Mouse (Mus musculus): ENCODE measurements around the gene Myl12a. TPM values are rescaled to one million over a fixed set of nuclear protein-coding genes. Genes with fewer than 3 reads are reported as not detected.
"Not testable (repeated sequence)": the region's sequence is repeated elsewhere in the genome, so short reads cannot be mapped to it uniquely, and the experiment has no call there.

The Myl12a gene
- total RNA-seq, 2 experiments from 2014 or later = 490 to 594 TPM

DNA sequence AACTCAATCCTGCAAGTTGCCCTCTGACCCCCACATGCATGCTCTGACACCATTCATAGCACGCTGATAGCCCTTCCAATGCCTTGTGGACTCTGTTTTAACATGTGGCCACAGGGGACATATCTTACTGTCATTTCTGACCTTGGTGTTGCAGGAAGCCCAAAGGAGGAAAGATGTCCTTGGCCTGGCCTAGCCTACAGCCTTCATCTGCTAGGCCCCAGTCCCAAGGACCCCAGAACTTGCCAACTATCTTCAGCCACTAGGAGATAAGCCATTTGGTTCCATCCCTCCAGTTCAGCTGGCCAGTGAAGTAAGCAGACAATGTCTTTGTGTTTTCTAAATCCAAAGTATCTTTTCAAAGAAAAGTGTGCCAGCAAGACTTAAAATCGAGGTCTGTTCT is 37.4 kb downstream of the Myl12a start:
- intact Hi-C loops (cut with DNase I; ENCODE audit: low total_unique reads) = loop anchor here (5.0 kb wide), 3 partner anchors 118 to 258 kb away; no protein-coding TSS in a partner anchor
- no peak for DNase-seq

DNA sequence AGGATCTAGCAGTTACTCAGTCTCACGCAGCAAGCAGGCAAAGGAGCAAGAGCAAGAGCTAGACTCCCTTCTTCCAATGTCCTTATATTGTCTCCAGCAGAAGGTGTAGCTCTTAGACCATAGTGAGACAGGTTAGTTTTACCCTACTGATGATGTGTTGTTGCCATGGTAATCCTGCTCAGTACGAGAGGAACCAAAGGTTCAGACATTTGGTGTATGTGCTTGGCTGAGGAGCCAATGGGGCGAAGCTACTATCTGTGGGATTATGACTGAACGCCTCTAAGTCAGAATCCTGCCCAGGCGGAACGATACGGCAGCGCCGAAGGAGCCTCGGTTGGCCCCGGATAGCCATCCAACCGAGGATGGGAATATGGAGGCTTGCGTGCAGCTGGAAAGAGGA is 39.1 kb downstream of the Myl12a start:
- intact Hi-C loops (cut with DNase I; ENCODE audit: low total_unique reads) = not testable (repeated sequence)
- peak; percentile 76 for DNase-seq

GRCm38 (mm10) chr17:70951266-70951665 is 51.4 kb downstream of the Myl12a start:
- intact Hi-C loops (cut with DNase I; ENCODE audit: low total_unique reads) = no loop called here
- DNase-seq = no peak

- no peak for DNase-seq
- intact Hi-C loops (cut with DNase I; ENCODE audit: low total_unique reads) = no loop called here
Measured at GRCm38 (mm10) chr17:70949171-70949570, 53.5 kb downstream of the Myl12a start.

DNA sequence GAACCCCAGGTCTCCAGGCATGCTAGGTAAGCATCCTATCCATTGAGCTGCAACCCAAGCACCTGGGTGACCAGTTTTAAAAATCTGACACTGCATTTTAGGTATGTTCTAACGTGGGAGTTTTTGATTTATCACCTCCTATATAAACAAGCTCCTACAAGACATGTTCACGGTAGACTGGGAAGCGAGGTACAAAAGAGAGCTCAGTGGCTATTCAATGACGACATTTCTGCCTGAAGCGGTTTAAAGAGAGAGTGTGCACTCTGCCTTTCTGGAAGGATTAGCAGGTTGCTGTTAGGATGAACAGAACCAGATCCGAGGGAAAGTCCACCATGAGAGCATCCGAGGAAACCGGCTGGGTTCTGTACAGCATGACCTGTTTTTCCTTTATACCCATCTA is 54.0 kb downstream of the Myl12a start:
- DNase-seq = no peak
- intact Hi-C loops (cut with DNase I; ENCODE audit: low total_unique reads) = no loop called here

- intact Hi-C loops (cut with DNase I; ENCODE audit: low total_unique reads) = no loop called here
- no peak for DNase-seq
Measured at GRCm38 (mm10) chr17:70943779-70944178, 58.9 kb downstream of the Myl12a start.

Other genes starting within 250 kb of the Myl12a start
- gene Tgif1, start 149.3 kb downstream of the Myl12a start, total RNA-seq (2021) = 1 to 10 TPM; 7.2 to 7.3 TPM
- gene Myom1, start 245 bp downstream of the Myl12a start, total RNA-seq (2021) = 1,000 to 10,000 TPM; 1,017 to 1,171 TPM
- 1 to 10 TPM; 6.1 to 6.3 TPM for gene Lpin2, start 179.7 kb upstream of the Myl12a start, total RNA-seq (2021)

All from gastrocnemius, postnatal 14 days (tissue).